9 mouse cellular contexts compared by ENCODE assay signal in genomic region chr5:122799379-122800344, GRCm38 (mm10). TPM values are rescaled to one million over a fixed set of nuclear protein-coding genes. Genes with fewer than 3 reads are reported as not detected.
A peak's percentile ranks its signal among the peaks of the same experiment; 100 is the strongest.
DNase-seq lines count a peak whose midpoint lies in the region; ATAC-seq lines count a peak whose summit lies in the region.
"Had no signal": no experiment of that assay in that cellular context is flagged by ENCODE, and none has a peak within 500 bp of the region (broad histone marks: within the 10 kb centered on the region; RNA-seq: fewer than 3 reads in every experiment).

No protein-coding gene starts in this region.

- no peak for ATAC-seq in heart, embryonic 12.5 days (ENCODE audit: insufficient number of reproducible peaks, low FRiP score)
- no peak for ATAC-seq in midbrain, embryonic 15.5 days (replicated peaks)
- ATAC-seq in stomach, embryonic 15.5 days (ENCODE audit: insufficient read depth, low FRiP score, low read depth) = 0 out of 2 replicates have a peak, but pooled peaks have one; percentile 6

- no peak overlapping the region; the same call in 1 of the 2 replicates for H3K9ac ChIP-seq in heart, embryonic 12.5 days
- H3K9ac ChIP-seq in midbrain, embryonic 15.5 days = no peak overlapping the region
- no peak overlapping the region for H3K9ac ChIP-seq in stomach, embryonic 15.5 days

- H3K4me1 ChIP-seq in heart, embryonic 12.5 days (replicated peaks) = peaks cover 47% of the 10 kb centered on the region
- peaks cover 16% of the 10 kb centered on the region for H3K4me1 ChIP-seq in midbrain, embryonic 15.5 days
- no peaks in the 10 kb centered on the region for H3K4me1 ChIP-seq in midbrain, embryonic 10.5 days
- H3K4me1 ChIP-seq in stomach, embryonic 15.5 days = peaks cover 14% of the 10 kb centered on the region; the same call in 1 of the 2 replicates

- H3K27ac ChIP-seq in heart, embryonic 12.5 days (ENCODE audit: poor library complexity, severe bottlenecking) = peak overlapping the region; percentile 79
- H3K27ac ChIP-seq in midbrain, embryonic 15.5 days = peak overlapping the region; percentile 62
- no peak overlapping the region for H3K27ac ChIP-seq in midbrain, embryonic 10.5 days (replicated peaks)
- 0 out of 2 replicates have a peak overlapping the region, but pooled peaks have one; percentile 14 for H3K27ac ChIP-seq in stomach, embryonic 15.5 days
- H3K27ac ChIP-seq: macrophage had no signal

- no peak for DNase-seq in heart, adult 9 months (ENCODE audit: low spot score in 2 of 2)
- DNase-seq in midbrain, embryonic 10.5 days (ENCODE audit: low spot score) = no peak
- peak; percentile 55 for DNase-seq in kidney, postnatal 14 days
- DNase-seq in spleen, postnatal 4 days (ENCODE audit: low spot score in 2 of 2) = no peak
- no peak for DNase-seq in retina, postnatal 1 day

- H3K27me3 ChIP-seq in heart, embryonic 12.5 days (replicated peaks) = no peaks in the 10 kb centered on the region
- no peaks in the 10 kb centered on the region for H3K27me3 ChIP-seq in midbrain, embryonic 15.5 days (replicated peaks)
- no peaks in the 10 kb centered on the region for H3K27me3 ChIP-seq in midbrain, embryonic 10.5 days (ENCODE audit: low read depth, poor library complexity, severe bottlenecking)
- H3K27me3 ChIP-seq in stomach, embryonic 15.5 days (replicated peaks) = no peaks in the 10 kb centered on the region

- 83% methylated on average over 17 of the region's 17 CpGs for WGBS in heart, embryonic 12.5 days
- WGBS in midbrain, embryonic 15.5 days = 75% methylated on average over 17 of the region's 17 CpGs
- WGBS in midbrain, embryonic 10.5 days = 90% methylated on average over 17 of the region's 17 CpGs
- 80% methylated on average over 17 of the region's 17 CpGs for WGBS in stomach, embryonic 15.5 days

- no peak overlapping the region for H3K4me2 ChIP-seq in heart, embryonic 12.5 days
- no peak overlapping the region for H3K4me2 ChIP-seq in midbrain, embryonic 15.5 days
- H3K4me2 ChIP-seq in stomach, embryonic 15.5 days = no peak overlapping the region

- peaks cover 85% of the 10 kb centered on the region for H3K36me3 ChIP-seq in heart, embryonic 12.5 days
- peaks cover 71% of the 10 kb centered on the region for H3K36me3 ChIP-seq in midbrain, embryonic 15.5 days (replicated peaks)
- H3K36me3 ChIP-seq in midbrain, embryonic 10.5 days = peaks cover 98% of the 10 kb centered on the region
- peaks cover 70% of the 10 kb centered on the region for H3K36me3 ChIP-seq in stomach, embryonic 15.5 days

- H3K9me3 ChIP-seq in heart, embryonic 12.5 days (replicated peaks) = no peaks in the 10 kb centered on the region
- H3K9me3 ChIP-seq in midbrain, embryonic 15.5 days = no peaks in the 10 kb centered on the region
- H3K9me3 ChIP-seq in midbrain, embryonic 10.5 days (replicated peaks) = no peaks in the 10 kb centered on the region
- H3K9me3 ChIP-seq in stomach, embryonic 15.5 days = no peaks in the 10 kb centered on the region

- H3K4me3 ChIP-seq in heart, embryonic 12.5 days = no peak overlapping the region
- H3K4me3 ChIP-seq in midbrain, embryonic 15.5 days = no peak overlapping the region
- H3K4me3 ChIP-seq in midbrain, embryonic 10.5 days = no peak overlapping the region
- no peak overlapping the region for H3K4me3 ChIP-seq in stomach, embryonic 15.5 days (replicated peaks)

RNA-seq across cellular contexts. Expression of gene Camkk2, which starts 20.5 kb away (rescaled TPM):
- polyA plus RNA-seq in heart, embryonic 12.5 days (2016; fragmentation: Nextera tagmentation; extraction: Ambion mirVana) = 18.4 and 19.4 TPM in 2 replicates
- polyA plus RNA-seq in midbrain, embryonic 15.5 days (2015; fragmentation: Nextera tagmentation; extraction: Ambion mirVana) = 66.1 and 69.4 TPM in 2 replicates
- polyA plus RNA-seq in midbrain, embryonic 10.5 days (2016; fragmentation: Nextera tagmentation; extraction: Ambion mirVana) = 24.3 and 29.5 TPM in 2 replicates
- polyA plus RNA-seq in stomach, embryonic 15.5 days (2015; fragmentation: Nextera tagmentation; extraction: Ambion mirVana) = 23.2 and 25.2 TPM in 2 replicates

RNA-seq across cellular contexts. Expression of gene Anapc5, which starts 21.5 kb away (rescaled TPM):
- 342 and 343 TPM in 2 replicates for polyA plus RNA-seq in heart, embryonic 12.5 days (2016; fragmentation: Nextera tagmentation; extraction: Ambion mirVana)
- 531 and 544 TPM in 2 replicates for polyA plus RNA-seq in midbrain, embryonic 15.5 days (2015; fragmentation: Nextera tagmentation; extraction: Ambion mirVana)
- 499 and 524 TPM in 2 replicates for polyA plus RNA-seq in midbrain, embryonic 10.5 days (2016; fragmentation: Nextera tagmentation; extraction: Ambion mirVana)
- polyA plus RNA-seq in stomach, embryonic 15.5 days (2015; fragmentation: Nextera tagmentation; extraction: Ambion mirVana) = 384 and 409 TPM in 2 replicates

RNA-seq across cellular contexts. Expression of gene Rnf34, which starts 50.2 kb away (rescaled TPM):
- polyA plus RNA-seq in heart, embryonic 12.5 days (2016; fragmentation: Nextera tagmentation; extraction: Ambion mirVana) = 26.2 and 32.4 TPM in 2 replicates
- polyA plus RNA-seq in midbrain, embryonic 15.5 days (2015; fragmentation: Nextera tagmentation; extraction: Ambion mirVana) = 49.9 TPM in 2 replicates
- 50.6 and 56.7 TPM in 2 replicates for polyA plus RNA-seq in midbrain, embryonic 10.5 days (2016; fragmentation: Nextera tagmentation; extraction: Ambion mirVana)
- polyA plus RNA-seq in stomach, embryonic 15.5 days (2015; fragmentation: Nextera tagmentation; extraction: Ambion mirVana) = 28.4 and 32.7 TPM in 2 replicates
